Mouse (Mus musculus): Measurements from ENCODE around the gene Gtf3c5.
A peak's percentile ranks its signal among the peaks of the same experiment; 100 is the strongest.

Gtf3c5 gene

GRCm38 (mm10) chr2:28533901-28534435, 49.6 kb downstream of the Gtf3c5 start:
- no peak for DNase-seq

- DNase-seq, result peak; percentile 88 to 93
Observed at GRCm38 (mm10) chr2:28532938-28533771, 50.4 kb downstream of the Gtf3c5 start.

- no peak for DNase-seq
Observed at GRCm38 (mm10) chr2:28530311-28530710, 53.2 kb downstream of the Gtf3c5 start.

GRCm38 (mm10) chr2:28529856-28530255, 53.7 kb downstream of the Gtf3c5 start:
- no peak for DNase-seq

- no peak for DNase-seq
Observed at GRCm38 (mm10) chr2:28528354-28528730, 55.2 kb downstream of the Gtf3c5 start.

GRCm38 (mm10) chr2:28527436-28528353, 55.9 kb downstream of the Gtf3c5 start:
- DNase-seq, result no peak

GRCm38 (mm10) chr2:28525943-28526876, 57.3 kb downstream of the Gtf3c5 start:
- no peak for DNase-seq

- DNase-seq, result peak; percentile 70 to 87
Observed at GRCm38 (mm10) chr2:28525219-28525942, 58.2 kb downstream of the Gtf3c5 start.

- no peak for DNase-seq
Observed at GRCm38 (mm10) chr2:28524406-28524805, 59.1 kb downstream of the Gtf3c5 start.

GRCm38 (mm10) chr2:28523643-28524117, 59.9 kb downstream of the Gtf3c5 start:
- DNase-seq, result peak; percentile 93 to 95

- peak; percentile 71 to 87 for DNase-seq
Observed at GRCm38 (mm10) chr2:28522166-28522565, 61.4 kb downstream of the Gtf3c5 start.

- peak in 1 of 2 experiments; percentile 66 for DNase-seq
Observed at GRCm38 (mm10) chr2:28521571-28522151, 61.9 kb downstream of the Gtf3c5 start.

- DNase-seq, result no peak
Observed at GRCm38 (mm10) chr2:28520581-28520980, 63.0 kb downstream of the Gtf3c5 start.

- DNase-seq, result no peak
Observed at GRCm38 (mm10) chr2:28518231-28518630, 65.3 kb downstream of the Gtf3c5 start.

GRCm38 (mm10) chr2:28517206-28517909, 66.2 kb downstream of the Gtf3c5 start:
- peak; percentile 92 to 96 for DNase-seq

Data from kidney, postnatal 25 days (tissue).